Mouse (Mus musculus): Measurements from ENCODE around the gene Bud23. TPM values are rescaled to one million over a fixed set of nuclear protein-coding genes. Genes with fewer than 3 reads are reported as not detected.

Gene Bud23
- polyA plus RNA-seq, 1 experiment from 2014 or later = 77.0 TPM

DNA sequence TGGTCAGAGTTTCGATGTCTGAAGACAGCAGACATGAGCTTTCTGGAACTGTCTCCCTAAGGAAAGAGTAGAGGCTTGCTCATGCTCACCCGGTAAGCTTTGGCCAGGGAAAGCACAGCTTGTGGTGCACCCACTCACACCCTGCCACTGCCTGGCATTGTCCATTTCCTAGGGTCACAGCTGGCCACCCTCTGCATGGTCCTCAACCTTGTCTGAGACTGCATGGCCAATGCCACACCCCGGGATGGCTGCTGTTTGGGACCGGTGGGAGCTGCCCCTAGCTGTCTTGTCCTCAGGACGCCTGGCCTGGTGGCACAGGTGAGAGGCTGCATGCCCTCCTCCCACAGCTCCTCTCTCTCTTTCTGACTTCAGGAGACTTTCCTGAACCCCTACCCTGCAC is 16.2 kb downstream of the Bud23 start:
- H3K9me3 ChIP-seq (ENCODE audit: control insufficient read depth, low read length) = no peaks in the 10 kb centered on the region
- no peak overlapping the region for H3K9ac ChIP-seq (ENCODE audit: low read depth, low read length)
- no peak overlapping the region for H3K4me2 ChIP-seq (ENCODE audit: low read length)
- H3K4me1 ChIP-seq (ENCODE audit: control insufficient read depth, insufficient read depth, low read depth, low read length) = no peaks in the 10 kb centered on the region
- no peak for ATAC-seq
- H3K36me3 ChIP-seq (ENCODE audit: control insufficient read depth, insufficient read depth, low read length) = peaks cover 32% of the 10 kb centered on the region
- H3K27me3 ChIP-seq (replicated peaks; ENCODE audit: control insufficient read depth, insufficient read depth, low read length) = no peaks in the 10 kb centered on the region
- no peak overlapping the region for H3K27ac ChIP-seq (ENCODE audit: low read depth, low read length)
- no peak overlapping the region for H3K4me3 ChIP-seq (ENCODE audit: low read length)
- WGBS = 89% methylated on average over 5 of the region's 5 CpGs

DNA sequence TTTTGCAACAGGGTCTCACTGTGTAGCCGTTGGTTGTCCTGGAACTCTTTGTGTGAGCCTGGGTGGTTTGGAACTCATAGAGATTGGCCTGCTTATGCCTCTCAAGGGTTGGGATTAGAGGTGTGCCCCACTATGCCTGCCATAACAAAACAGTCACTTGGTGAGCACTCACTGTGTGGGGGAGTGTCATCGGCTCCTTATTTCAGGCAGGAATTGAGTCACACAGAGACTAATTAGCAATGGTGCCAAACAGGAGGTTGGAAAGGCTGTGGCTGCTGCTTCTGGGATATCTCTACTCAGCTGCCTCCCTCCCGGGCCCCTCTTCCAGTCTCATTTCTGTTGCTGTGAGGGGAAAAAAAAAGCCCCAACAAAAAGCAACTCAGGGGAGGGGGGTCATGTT is 20.2 kb downstream of the Bud23 start:
- no peak overlapping the region for H3K27ac ChIP-seq (ENCODE audit: low read depth, low read length)
- H3K27me3 ChIP-seq (replicated peaks; ENCODE audit: control insufficient read depth, insufficient read depth, low read length) = no peaks in the 10 kb centered on the region
- no peaks in the 10 kb centered on the region for H3K4me1 ChIP-seq (ENCODE audit: control insufficient read depth, insufficient read depth, low read depth, low read length)
- no peak overlapping the region for H3K9ac ChIP-seq (ENCODE audit: low read depth, low read length)
- H3K9me3 ChIP-seq (ENCODE audit: control insufficient read depth, low read length) = no peaks in the 10 kb centered on the region
- H3K4me3 ChIP-seq (ENCODE audit: low read length) = no peak overlapping the region
- ATAC-seq = no peak
- H3K4me2 ChIP-seq (ENCODE audit: low read length) = no peak overlapping the region
- peaks cover 22% of the 10 kb centered on the region for H3K36me3 ChIP-seq (ENCODE audit: control insufficient read depth, insufficient read depth, low read length)
- 94% methylated on average over 3 of the region's 3 CpGs for WGBS

DNA sequence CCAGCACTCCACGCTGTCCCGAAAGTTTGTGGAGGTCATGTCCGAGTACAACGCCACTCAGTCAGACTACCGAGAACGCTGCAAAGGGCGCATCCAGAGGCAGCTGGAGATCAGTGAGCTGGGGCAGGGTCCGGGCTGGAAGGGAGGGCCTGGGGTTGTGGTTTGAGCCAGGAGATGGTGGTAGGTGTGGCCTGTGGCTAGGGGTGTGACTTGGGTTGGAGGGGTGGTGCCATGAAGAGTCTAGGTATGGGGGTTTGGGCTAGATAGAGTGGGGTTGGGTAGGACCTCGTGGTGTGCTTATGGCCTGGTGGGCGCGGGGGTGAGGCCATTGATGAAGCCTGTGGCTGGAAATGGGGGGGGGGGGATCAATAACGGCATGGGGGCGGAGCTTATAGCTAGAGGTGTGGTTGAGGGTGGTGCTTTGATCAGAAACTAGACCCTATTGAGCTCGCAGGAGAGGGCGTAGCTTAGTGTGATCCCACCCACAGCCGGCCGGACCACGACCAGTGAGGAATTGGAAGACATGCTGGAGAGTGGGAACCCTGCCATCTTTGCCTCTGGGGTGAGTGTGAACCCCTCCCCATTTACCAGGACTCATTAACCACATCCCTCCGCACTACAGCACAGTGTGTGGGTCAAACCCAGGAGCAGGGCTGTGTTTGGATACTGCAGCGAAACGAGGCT is 22.5 kb downstream of the Bud23 start:
- Histone ChIP-seq H3K27me3 (replicated peaks; ENCODE audit: control insufficient read depth, insufficient read depth, low read length) (no peaks in the 10 kb centered on the region), H3K27ac (ENCODE audit: low read depth, low read length) (no peak overlapping the region), H3K9ac (ENCODE audit: low read depth, low read length) (no peak overlapping the region), H3K36me3 (ENCODE audit: control insufficient read depth, insufficient read depth, low read length) (peaks cover 25% of the 10 kb centered on the region), H3K4me1 (ENCODE audit: control insufficient read depth, insufficient read depth, low read depth, low read length) (no peaks in the 10 kb centered on the region), H3K4me3 (ENCODE audit: low read length) (no peak overlapping the region), H3K9me3 (ENCODE audit: control insufficient read depth, low read length) (no peaks in the 10 kb centered on the region), H3K4me2 (ENCODE audit: low read length) (no peak overlapping the region)
- 31% methylated on average over 20 of the region's 21 CpGs for WGBS
- ATAC-seq = 0 out of 2 replicates have a peak, but pooled peaks have one; percentile 37

DNA sequence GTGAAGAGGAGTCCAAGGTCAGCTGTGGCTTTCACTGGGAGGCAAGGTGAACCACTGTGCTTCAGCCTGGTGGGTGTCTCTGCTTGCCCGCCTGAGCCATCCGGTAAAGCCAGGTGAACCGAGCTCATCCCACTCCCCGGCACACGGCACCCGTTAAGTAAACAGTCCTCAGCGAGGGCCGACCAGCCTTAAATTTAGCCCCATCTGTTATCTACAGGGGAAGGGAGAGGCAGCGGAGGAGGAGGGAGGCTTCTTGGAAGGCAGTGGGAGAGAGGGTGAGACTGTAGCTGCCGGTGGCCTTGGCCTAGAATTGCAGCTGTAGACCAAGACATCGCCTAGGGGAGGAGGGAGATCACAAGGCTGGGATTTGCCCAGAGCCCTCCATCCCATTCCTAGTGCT is 24.0 kb downstream of the Bud23 start:
- Histone ChIP-seq H3K4me1 (ENCODE audit: control insufficient read depth, insufficient read depth, low read depth, low read length) (no peaks in the 10 kb centered on the region), H3K4me3 (ENCODE audit: low read length) (no peak overlapping the region), H3K27ac (ENCODE audit: low read depth, low read length) (no peak overlapping the region), H3K4me2 (ENCODE audit: low read length) (no peak overlapping the region), H3K9ac (ENCODE audit: low read depth, low read length) (no peak overlapping the region), H3K9me3 (ENCODE audit: control insufficient read depth, low read length) (no peaks in the 10 kb centered on the region), H3K36me3 (ENCODE audit: control insufficient read depth, insufficient read depth, low read length) (peaks cover 23% of the 10 kb centered on the region), H3K27me3 (replicated peaks; ENCODE audit: control insufficient read depth, insufficient read depth, low read length) (no peaks in the 10 kb centered on the region)
- 79% methylated on average over 11 of the region's 11 CpGs for WGBS
- no peak for ATAC-seq

DNA sequence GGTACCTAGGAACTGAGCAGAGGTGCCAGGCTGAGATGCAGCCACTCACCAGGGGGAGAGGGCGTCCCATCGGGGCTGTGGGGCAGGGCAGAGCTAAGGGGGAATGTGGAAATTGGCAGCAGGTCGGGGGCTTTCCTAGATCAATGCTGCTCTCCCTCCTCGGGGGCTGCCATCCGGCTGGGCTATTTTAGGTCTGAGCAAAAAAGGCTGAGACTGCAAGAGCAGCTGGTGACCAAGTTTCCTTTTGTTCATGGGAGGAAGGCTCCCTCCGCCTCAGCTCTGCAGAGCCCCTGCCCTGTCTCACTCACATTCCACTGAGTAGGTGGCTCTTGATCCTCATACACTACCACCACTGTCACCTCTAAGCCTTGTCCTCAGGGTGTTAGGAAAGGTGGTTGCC is 24.7 kb downstream of the Bud23 start:
- WGBS = 39% methylated on average over 6 of the region's 6 CpGs
- no peak for ATAC-seq

DNA sequence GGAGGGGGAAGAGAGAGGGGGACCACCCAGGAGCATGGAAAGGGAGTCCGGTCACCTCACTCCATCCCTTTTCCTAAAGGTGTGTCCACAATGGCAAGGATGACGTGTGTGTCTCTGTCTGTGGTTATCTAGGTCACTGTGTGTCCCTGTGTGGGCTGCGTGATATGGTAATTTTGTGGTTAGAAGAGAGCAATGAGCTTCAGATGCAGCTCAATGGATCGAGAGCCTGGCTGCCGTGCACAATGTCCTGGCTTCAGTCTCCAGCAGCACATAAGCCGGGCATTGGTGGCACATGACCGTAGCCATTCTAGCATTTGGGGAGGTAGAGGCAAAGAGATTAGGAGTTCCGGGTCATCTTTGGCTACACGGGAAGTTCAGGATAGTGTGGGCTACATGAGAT is 25.2 kb downstream of the Bud23 start:
- Histone ChIP-seq H3K4me1 (ENCODE audit: control insufficient read depth, insufficient read depth, low read depth, low read length) (no peaks in the 10 kb centered on the region), H3K4me2 (ENCODE audit: low read length) (no peak overlapping the region), H3K27ac (ENCODE audit: low read depth, low read length) (no peak overlapping the region), H3K9ac (ENCODE audit: low read depth, low read length) (0 out of 2 replicates have a peak overlapping the region, but pooled peaks have one; percentile 18), H3K36me3 (ENCODE audit: control insufficient read depth, insufficient read depth, low read length) (peaks cover 16% of the 10 kb centered on the region), H3K4me3 (ENCODE audit: low read length) (no peak overlapping the region), H3K9me3 (ENCODE audit: control insufficient read depth, low read length) (no peaks in the 10 kb centered on the region), H3K27me3 (replicated peaks; ENCODE audit: control insufficient read depth, insufficient read depth, low read length) (no peaks in the 10 kb centered on the region)
- no peak for ATAC-seq
- 89% methylated on average over 9 of the region's 9 CpGs for WGBS

More for the DNA sequence above, 24.7 kb downstream of the Bud23 start:
- H3K4me3 ChIP-seq (ENCODE audit: low read length) = no peak overlapping the region
- H3K4me2 ChIP-seq (ENCODE audit: low read length) = no peak overlapping the region
- peaks cover 20% of the 10 kb centered on the region for H3K36me3 ChIP-seq (ENCODE audit: control insufficient read depth, insufficient read depth, low read length)
- no peak overlapping the region for H3K27ac ChIP-seq (ENCODE audit: low read depth, low read length)
- H3K27me3 ChIP-seq (replicated peaks; ENCODE audit: control insufficient read depth, insufficient read depth, low read length) = no peaks in the 10 kb centered on the region
- H3K9me3 ChIP-seq (ENCODE audit: control insufficient read depth, low read length) = no peaks in the 10 kb centered on the region
- no peaks in the 10 kb centered on the region for H3K4me1 ChIP-seq (ENCODE audit: control insufficient read depth, insufficient read depth, low read depth, low read length)
- no peak overlapping the region for H3K9ac ChIP-seq (ENCODE audit: low read depth, low read length)

- Histone ChIP-seq H3K27me3 (replicated peaks; ENCODE audit: control insufficient read depth, insufficient read depth, low read length) (no peaks in the 10 kb centered on the region), H3K4me1 (ENCODE audit: control insufficient read depth, insufficient read depth, low read depth, low read length) (no peaks in the 10 kb centered on the region), H3K36me3 (ENCODE audit: control insufficient read depth, insufficient read depth, low read length) (peaks cover 14% of the 10 kb centered on the region), H3K4me2 (ENCODE audit: low read length) (no peak overlapping the region), H3K4me3 (ENCODE audit: low read length) (no peak overlapping the region), H3K9ac (ENCODE audit: low read depth, low read length) (no peak overlapping the region), H3K27ac (ENCODE audit: low read depth, low read length) (no peak overlapping the region), H3K9me3 (ENCODE audit: control insufficient read depth, low read length) (no peaks in the 10 kb centered on the region; the same call in 1 of the 2 replicates)
- WGBS = 91% methylated on average over 3 of the region's 3 CpGs
- no peak for ATAC-seq
Observed at GRCm38 (mm10) chr5:135037946-135038345, 26.8 kb downstream of the Bud23 start.

DNA sequence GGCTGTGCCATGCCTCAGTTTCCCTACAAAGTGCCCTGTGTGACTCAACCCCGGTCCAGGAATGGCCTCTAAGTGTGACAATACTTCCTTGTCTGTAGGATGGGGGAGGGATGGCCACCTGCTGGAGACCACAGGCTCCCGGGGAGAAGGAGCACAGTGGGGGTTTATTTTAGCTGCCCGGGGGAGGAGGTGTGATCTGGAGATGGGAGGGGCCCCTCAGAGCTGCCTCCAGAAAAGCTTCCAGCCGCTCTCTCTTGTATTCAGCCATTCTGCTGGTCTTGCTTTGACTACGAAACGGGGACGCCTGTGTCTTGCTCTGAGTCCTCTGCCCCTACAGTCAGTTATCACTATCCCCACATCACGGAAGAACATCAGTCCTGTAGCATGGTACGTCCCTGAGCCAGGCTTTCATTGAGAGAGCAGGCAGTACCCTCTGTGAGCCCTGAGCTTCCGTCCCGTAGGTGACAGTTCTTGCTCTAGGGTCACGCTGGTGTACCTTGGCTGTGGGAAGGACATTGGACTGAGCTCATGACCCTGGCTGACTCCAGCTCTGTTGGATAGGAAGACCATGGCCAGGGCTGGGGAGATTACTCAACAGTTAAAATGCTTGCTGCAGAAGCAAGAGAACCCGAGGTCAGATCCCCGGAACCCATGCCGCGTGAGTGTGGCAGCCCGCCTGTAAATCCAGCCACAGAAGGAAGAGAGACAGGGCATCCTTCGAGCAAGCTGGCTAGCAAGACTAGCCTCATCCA is 29.0 kb downstream of the Bud23 start:
- H3K9ac ChIP-seq (ENCODE audit: low read depth, low read length) = no peak overlapping the region
- 64% methylated on average over 18 of the region's 18 CpGs for WGBS

GRCm38 (mm10) chr5:135034593-135034992 is 30.2 kb downstream of the Bud23 start:
- no peak overlapping the region for H3K9ac ChIP-seq (ENCODE audit: low read depth, low read length)
- H3K9me3 ChIP-seq (ENCODE audit: control insufficient read depth, low read length) = no peaks in the 10 kb centered on the region; the same call in 1 of the 2 replicates
- no peaks in the 10 kb centered on the region for H3K27me3 ChIP-seq (replicated peaks; ENCODE audit: control insufficient read depth, insufficient read depth, low read length)
- H3K27ac ChIP-seq (ENCODE audit: low read depth, low read length) = no peak overlapping the region
- H3K4me3 ChIP-seq (ENCODE audit: low read length) = no peak overlapping the region
- 95% methylated on average over 2 of the region's 2 CpGs for WGBS
- peaks cover 12% of the 10 kb centered on the region for H3K36me3 ChIP-seq (ENCODE audit: control insufficient read depth, insufficient read depth, low read length)
- H3K4me1 ChIP-seq (ENCODE audit: control insufficient read depth, insufficient read depth, low read depth, low read length) = no peaks in the 10 kb centered on the region
- H3K4me2 ChIP-seq (ENCODE audit: low read length) = no peak overlapping the region
- no peak for ATAC-seq

More for the DNA sequence above, 29.0 kb downstream of the Bud23 start:
- no peak overlapping the region for H3K4me2 ChIP-seq (ENCODE audit: low read length)
- no peaks in the 10 kb centered on the region for H3K4me1 ChIP-seq (ENCODE audit: control insufficient read depth, insufficient read depth, low read depth, low read length)
- H3K4me3 ChIP-seq (ENCODE audit: low read length) = no peak overlapping the region
- H3K27me3 ChIP-seq (replicated peaks; ENCODE audit: control insufficient read depth, insufficient read depth, low read length) = no peaks in the 10 kb centered on the region
- H3K27ac ChIP-seq (ENCODE audit: low read depth, low read length) = no peak overlapping the region
- H3K9me3 ChIP-seq (ENCODE audit: control insufficient read depth, low read length) = no peaks in the 10 kb centered on the region; the same call in 1 of the 2 replicates
- peaks cover 12% of the 10 kb centered on the region for H3K36me3 ChIP-seq (ENCODE audit: control insufficient read depth, insufficient read depth, low read length)
- ATAC-seq = no peak

Measured in hindbrain, embryonic 16.5 days (tissue).